Mouse (Mus musculus): ENCODE results near the gene Rbak. TPM values are rescaled to one million over a fixed set of nuclear protein-coding genes. Genes with fewer than 3 reads are reported as not detected.
"Not testable (repeated sequence)": the region's sequence is repeated elsewhere in the genome, so short reads cannot be mapped to it uniquely, and the experiment has no call there.

Gene Rbak
- polyA plus RNA-seq, 1 experiment from 2014 or later, result 7.0 TPM

- peaks cover 40% of the 10 kb centered on the region for H3K36me3 ChIP-seq
These were observed 2.9 kb downstream of the Rbak start for GRCm38 (mm10) chr5:143177541-143178200.

GRCm38 (mm10) chr5:143175970-143176369 lies 4.6 kb downstream of the Rbak start:
- H3K27me3 ChIP-seq (replicated peaks), result no peaks in the 10 kb centered on the region
- no peak overlapping the region for H3K9ac ChIP-seq
- ATAC-seq, result no peak
- H3K36me3 ChIP-seq, result peaks cover 52% of the 10 kb centered on the region
- H3K9me3 ChIP-seq, result no peaks in the 10 kb centered on the region
- H3K4me3 ChIP-seq (replicated peaks), result no peak overlapping the region
- no peak overlapping the region for H3K27ac ChIP-seq
- H3K4me1 ChIP-seq (replicated peaks), result 0 out of 2 replicates have a peak, but pooled peaks cover 7% of the 10 kb centered on the region
- whole genome bisulfite sequencing, result 93% methylated on average over 4 of the region's 4 CpGs
- no peak overlapping the region for H3K4me2 ChIP-seq (replicated peaks)

More at GRCm38 (mm10) chr5:143177541-143178200, 2.9 kb downstream of the Rbak start:
- no peak for ATAC-seq
- Histone ChIP-seq H3K9ac (no peak overlapping the region), H3K4me1 (replicated peaks) (0 out of 2 replicates have a peak, but pooled peaks cover 7% of the 10 kb centered on the region), H3K9me3 (no peaks in the 10 kb centered on the region), H3K27me3 (replicated peaks) (no peaks in the 10 kb centered on the region), H3K4me3 (replicated peaks) (no peak overlapping the region), H3K4me2 (replicated peaks) (no peak overlapping the region), H3K27ac (no peak overlapping the region)
- 80% methylated on average over 3 of the region's 3 CpGs for WGBS

DNA sequence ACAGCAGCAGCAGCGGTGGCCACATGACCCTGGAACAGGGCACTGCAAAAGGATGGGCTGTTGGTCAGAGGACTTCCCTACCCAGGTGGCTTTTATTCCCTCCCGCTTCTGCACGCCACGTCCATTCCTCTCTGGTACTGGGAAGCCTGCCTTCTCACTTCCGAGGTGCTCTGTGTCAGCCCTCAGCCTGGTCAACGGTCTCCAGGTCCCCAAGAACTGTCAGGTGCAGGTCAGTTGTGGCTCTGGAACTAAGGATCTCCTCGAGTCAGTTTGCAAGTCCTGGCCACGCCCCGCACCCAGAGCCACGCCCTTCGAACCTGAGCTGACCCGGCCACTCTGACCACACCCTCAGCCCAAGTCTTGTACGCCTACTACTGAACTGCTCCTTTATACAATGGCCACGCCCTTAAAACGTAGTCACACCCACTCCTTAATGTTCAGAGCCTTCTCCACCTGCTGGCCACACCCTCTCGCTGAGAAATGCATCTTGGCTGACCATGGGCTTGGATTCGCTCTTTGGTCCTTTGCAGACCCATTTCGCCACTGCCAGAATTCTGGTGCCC lies 15.0 kb downstream of the Rbak start:
- H3K9me3 ChIP-seq, result no peaks in the 10 kb centered on the region
- no peaks in the 10 kb centered on the region for H3K36me3 ChIP-seq
- H3K4me3 ChIP-seq (replicated peaks), result no peak overlapping the region
- peak; percentile 95 for ATAC-seq
- H3K9ac ChIP-seq, result no peak overlapping the region
- WGBS, result 9% methylated on average over 18 of the region's 18 CpGs
- H3K4me1 ChIP-seq (replicated peaks), result 0 out of 2 replicates have a peak, but pooled peaks cover 6% of the 10 kb centered on the region
- H3K4me2 ChIP-seq (replicated peaks), result peak overlapping the region; percentile 40
- no peaks in the 10 kb centered on the region for H3K27me3 ChIP-seq (replicated peaks)
- no peak overlapping the region for H3K27ac ChIP-seq

- H3K9me3 ChIP-seq, result no peaks in the 10 kb centered on the region
- H3K27me3 ChIP-seq (replicated peaks), result peaks cover 17% of the 10 kb centered on the region
- H3K4me1 ChIP-seq (replicated peaks), result 0 out of 2 replicates have a peak, but pooled peaks cover 5% of the 10 kb centered on the region
- no peak overlapping the region for H3K27ac ChIP-seq
- H3K9ac ChIP-seq, result no peak overlapping the region
- ATAC-seq, result no peak
- WGBS, result 81% methylated on average over 3 of the region's 3 CpGs
- H3K4me2 ChIP-seq (replicated peaks), result no peak overlapping the region
- H3K36me3 ChIP-seq, result no peaks in the 10 kb centered on the region
- H3K4me3 ChIP-seq (replicated peaks), result no peak overlapping the region
These were observed 25.0 kb downstream of the Rbak start for GRCm38 (mm10) chr5:143155534-143155933.

GRCm38 (mm10) chr5:143153756-143154155 lies 26.8 kb downstream of the Rbak start:
- H3K36me3 ChIP-seq, result no peaks in the 10 kb centered on the region
- ATAC-seq, result no peak
- H3K27ac ChIP-seq, result no peak overlapping the region
- peaks cover 6% of the 10 kb centered on the region for H3K27me3 ChIP-seq (replicated peaks)
- no peak overlapping the region for H3K9ac ChIP-seq
- H3K4me2 ChIP-seq (replicated peaks), result no peak overlapping the region
- 0 out of 2 replicates have a peak, but pooled peaks cover 5% of the 10 kb centered on the region for H3K4me1 ChIP-seq (replicated peaks)
- WGBS, result 87% methylated on average over 10 of the region's 10 CpGs
- no peak overlapping the region for H3K4me3 ChIP-seq (replicated peaks)
- no peaks in the 10 kb centered on the region for H3K9me3 ChIP-seq

- no peaks in the 10 kb centered on the region for H3K27me3 ChIP-seq (replicated peaks)
- H3K9me3 ChIP-seq, result no peaks in the 10 kb centered on the region
- ATAC-seq, result no peak
- no peak overlapping the region for H3K4me2 ChIP-seq (replicated peaks)
- H3K36me3 ChIP-seq, result no peaks in the 10 kb centered on the region
- no peaks in the 10 kb centered on the region for H3K4me1 ChIP-seq (replicated peaks)
- H3K9ac ChIP-seq, result no peak overlapping the region
- 87% methylated on average over 2 of the region's 2 CpGs for WGBS
- H3K4me3 ChIP-seq (replicated peaks), result no peak overlapping the region
- no peak overlapping the region for H3K27ac ChIP-seq
These were observed 30.5 kb downstream of the Rbak start for GRCm38 (mm10) chr5:143150044-143150443.

DNA sequence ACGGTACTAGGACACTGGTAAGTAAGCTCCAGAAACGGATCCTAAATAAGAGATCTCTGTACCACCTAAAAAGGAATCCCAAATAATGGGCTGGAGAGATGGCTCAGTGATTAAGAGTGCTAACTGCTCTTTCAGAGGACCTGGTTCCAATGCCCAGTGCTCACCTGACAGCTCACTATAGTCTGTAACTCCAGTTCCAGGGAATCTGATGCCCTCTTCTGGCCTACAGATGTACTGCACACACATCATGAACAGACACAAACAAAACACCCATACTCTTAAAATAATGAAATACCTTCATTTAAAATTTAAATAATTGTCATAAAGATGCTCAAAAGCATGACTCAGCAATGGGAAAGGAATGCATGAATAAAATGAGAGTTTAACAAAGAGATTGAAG lies 31.0 kb downstream of the Rbak start:
- 82% methylated on average over 2 of the region's 2 CpGs for WGBS
- Histone ChIP-seq H3K4me3 (replicated peaks) (no peak overlapping the region), H3K27me3 (replicated peaks) (no peaks in the 10 kb centered on the region)

DNA sequence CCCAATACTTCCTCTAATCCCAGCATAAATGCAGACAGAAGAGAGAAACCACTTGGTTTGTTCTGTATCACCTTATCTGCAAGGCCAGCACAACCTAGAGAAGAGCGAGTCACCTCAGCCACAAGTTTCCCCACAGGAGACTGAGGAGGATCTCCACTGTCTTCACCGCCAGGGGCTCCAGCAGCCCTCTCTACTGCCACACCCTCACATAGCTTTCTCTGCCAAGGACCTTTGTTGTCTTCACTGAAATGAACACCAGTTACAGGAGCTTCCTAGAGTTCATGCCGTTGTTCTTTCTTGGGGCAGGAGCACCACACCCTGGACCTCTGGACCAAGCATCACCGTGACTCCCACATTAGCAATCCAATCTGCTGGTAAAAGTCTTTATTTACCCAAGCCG lies 31.9 kb downstream of the Rbak start:
- Histone ChIP-seq H3K4me3 (replicated peaks) (no peak overlapping the region), H3K36me3 (no peaks in the 10 kb centered on the region), H3K27me3 (replicated peaks) (no peaks in the 10 kb centered on the region)

More for the DNA sequence above, 31.0 kb downstream of the Rbak start:
- Histone ChIP-seq H3K9ac (no peak overlapping the region), H3K9me3 (no peaks in the 10 kb centered on the region), H3K4me1 (replicated peaks) (no peaks in the 10 kb centered on the region), H3K27ac (no peak overlapping the region), H3K4me2 (replicated peaks) (no peak overlapping the region), H3K36me3 (no peaks in the 10 kb centered on the region)
- no peak for ATAC-seq

GRCm38 (mm10) chr5:143147481-143147880 lies 33.1 kb downstream of the Rbak start, which contains the start of gene Olfr718-ps1:
Gene Olfr718-ps1 (minus strand): TSS chr5:143147581.
- no peaks in the 10 kb centered on the region for H3K4me1 ChIP-seq (replicated peaks)
- WGBS, result 72% methylated on average over 3 of the region's 3 CpGs
- ATAC-seq, result no peak
- no peaks in the 10 kb centered on the region for H3K27me3 ChIP-seq (replicated peaks)
- H3K9ac ChIP-seq, result no peak within 1 kb of the TSS
- no peak within 1 kb of the TSS for H3K27ac ChIP-seq
- H3K9me3 ChIP-seq, result no peaks in the 10 kb centered on the region
- no peak within 1 kb of the TSS for H3K4me3 ChIP-seq (replicated peaks)
- no peaks in the 10 kb centered on the region for H3K36me3 ChIP-seq
- H3K4me2 ChIP-seq (replicated peaks), result no peak within 1 kb of the TSS

More for the DNA sequence above, 31.9 kb downstream of the Rbak start:
- no peak for ATAC-seq
- Histone ChIP-seq H3K9me3 (no peaks in the 10 kb centered on the region), H3K27ac (no peak overlapping the region), H3K4me2 (replicated peaks) (no peak overlapping the region), H3K4me1 (replicated peaks) (no peaks in the 10 kb centered on the region), H3K9ac (no peak overlapping the region)
- WGBS, result 83% methylated on average over 5 of the region's 5 CpGs

- no peak overlapping the region for H3K9ac ChIP-seq
These were observed 43.0 kb downstream of the Rbak start for GRCm38 (mm10) chr5:143137580-143137979.

GRCm38 (mm10) chr5:143135042-143135441 lies 45.5 kb downstream of the Rbak start:
- Histone ChIP-seq H3K4me1 (replicated peaks) (no peaks in the 10 kb centered on the region), H3K27me3 (replicated peaks) (no peaks in the 10 kb centered on the region), H3K4me2 (replicated peaks) (no peak overlapping the region), H3K9me3 (no peaks in the 10 kb centered on the region), H3K27ac (no peak overlapping the region), H3K36me3 (no peaks in the 10 kb centered on the region), H3K9ac (no peak overlapping the region), H3K4me3 (replicated peaks) (no peak overlapping the region)
- no peak for ATAC-seq
- 87% methylated on average over 7 of the region's 7 CpGs for WGBS

More at GRCm38 (mm10) chr5:143137580-143137979, 43.0 kb downstream of the Rbak start:
- Histone ChIP-seq H3K9me3 (no peaks in the 10 kb centered on the region), H3K4me3 (replicated peaks) (no peak overlapping the region), H3K27ac (no peak overlapping the region), H3K4me1 (replicated peaks) (no peaks in the 10 kb centered on the region), H3K36me3 (no peaks in the 10 kb centered on the region), H3K27me3 (replicated peaks) (no peaks in the 10 kb centered on the region), H3K4me2 (replicated peaks) (no peak overlapping the region)
- ATAC-seq, result peak; percentile 59; the same call in 1 of the 2 replicates
- 82% methylated on average over 13 of the region's 13 CpGs for WGBS

- not testable (repeated sequence) for H3K9ac ChIP-seq; H3K36me3 ChIP-seq; ATAC-seq; H3K4me1 ChIP-seq (replicated peaks); H3K4me2 ChIP-seq (replicated peaks); H3K27me3 ChIP-seq (replicated peaks); H3K9me3 ChIP-seq; H3K27ac ChIP-seq; H3K4me3 ChIP-seq (replicated peaks)
- 79% methylated on average over 3 of the region's 6 CpGs for WGBS
These were observed 46.2 kb downstream of the Rbak start for GRCm38 (mm10) chr5:143134216-143135010.

Measured in intestine, embryonic 15.5 days (tissue).